Mouse (Mus musculus) adrenal gland, adult 18-20 months (tissue): ENCODE results near the gene E030030I06Rik. TPM values are rescaled to one million over a fixed set of nuclear protein-coding genes. Genes with fewer than 3 reads are reported as not detected.
A peak's percentile ranks its signal among the peaks of the same experiment; 100 is the strongest.
"Not testable (repeated sequence)": the region's sequence is repeated elsewhere in the genome, so short reads cannot be mapped to it uniquely, and the experiment has no call there.

ENCODE experiments used
- DNase-seq, 2 experiments: peaks; one replicate each; pipeline ENCODE4 v3.0.0; 2021 to 2022; ENCODE audit warnings: low spot score in 2 of 2
- long read RNA-seq, 2 experiments: library from polyadenylated mRNA; stranded (forward); transcript quantifications; one replicate each; pipeline ENCODE4 v2.0.0; 2021
- total RNA-seq, 2 experiments: library from RNA; stranded (reverse); gene quantifications; 1 replicate in 1 of 2; 2 replicates in 1 of 2; pipeline ENCODE4 v1.2.3; 2021

E030030I06Rik gene
- total RNA-seq = 10 to 100 TPM in 1 of 2 experiments, 1 to 10 TPM in 1; 7.3 to 13.4 TPM
- long read RNA-seq, experiment 1, partial matches to known transcripts = 0 of 1 reads
- long read RNA-seq, experiment 1, other reads (novel, unspliced or antisense) = 0 of 1 reads
- long read RNA-seq, experiment 2, partial matches to known transcripts = 0 of 5 reads
- long read RNA-seq, experiment 2, other reads (novel, unspliced or antisense) = 1 of 5 reads

DNA sequence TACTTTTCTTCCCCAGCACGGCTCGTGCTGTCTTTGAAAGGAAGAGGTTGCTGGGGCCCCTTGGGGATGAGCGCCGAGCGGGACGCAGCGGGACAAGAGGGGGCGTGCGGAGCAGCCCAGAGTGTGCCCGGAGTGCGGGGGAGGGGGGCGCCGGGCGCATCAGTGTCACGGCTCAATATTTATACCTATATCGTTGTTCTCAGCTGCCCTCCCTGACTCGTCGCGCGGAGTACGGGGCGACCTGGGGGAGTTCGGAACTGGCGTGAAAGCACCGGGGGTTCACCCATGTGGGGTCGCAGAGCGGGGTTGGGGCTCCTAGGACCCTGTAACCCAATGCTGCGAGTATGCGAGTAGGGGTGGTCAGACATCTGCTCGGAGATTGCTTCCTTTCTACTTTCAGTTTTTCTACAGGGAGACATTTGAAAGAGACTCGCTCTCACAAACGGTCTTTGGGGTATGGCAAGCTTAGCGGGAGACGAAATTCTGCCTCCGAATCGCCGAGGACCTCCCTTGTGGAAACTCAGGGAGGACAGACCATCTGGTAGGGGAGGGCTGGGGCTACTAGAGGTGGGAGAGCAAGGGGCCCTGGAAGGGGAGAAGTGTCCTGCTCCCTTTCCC, at the start of gene E030030I06Rik:
Gene E030030I06Rik, minus strand, starts transcription at position 198 of the 618 bp plus-strand sequence.
- peak; percentile 34 for DNase-seq

- DNase-seq = not testable (repeated sequence)
Measured at GRCm38 (mm10) chr10:22191035-22191434, 42.0 kb upstream of the E030030I06Rik start.

DNA sequence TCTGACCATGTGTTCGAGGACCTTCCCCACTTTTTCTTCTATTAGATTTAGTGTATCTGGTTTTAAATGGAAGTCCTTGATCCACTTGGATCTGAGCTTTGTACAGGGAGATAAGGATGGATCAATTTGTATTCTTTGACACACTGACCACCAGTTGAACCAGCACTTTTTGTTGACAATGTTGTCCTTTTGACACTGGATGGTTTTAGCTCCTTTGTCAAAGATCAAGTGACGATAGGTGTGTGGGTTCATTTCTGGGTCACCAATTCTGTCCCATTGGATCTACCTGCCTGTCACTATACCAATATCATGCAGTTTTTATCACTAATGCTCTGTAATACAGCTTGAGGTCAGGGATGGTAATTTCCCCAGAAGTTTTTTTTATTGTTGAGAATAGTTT, 27.4 kb upstream of the E030030I06Rik start:
- DNase-seq = not testable (repeated sequence)

- not testable (repeated sequence) for DNase-seq
Measured at GRCm38 (mm10) chr10:22174190-22174487, 25.1 kb upstream of the E030030I06Rik start.

- DNase-seq = not testable (repeated sequence)
Measured at GRCm38 (mm10) chr10:22173335-22174189, 24.5 kb upstream of the E030030I06Rik start.

- DNase-seq = not testable (repeated sequence)
Measured at GRCm38 (mm10) chr10:22172431-22173334, 23.6 kb upstream of the E030030I06Rik start.

- not testable (repeated sequence) for DNase-seq
Measured at GRCm38 (mm10) chr10:22169116-22169515, 20.0 kb upstream of the E030030I06Rik start.

GRCm38 (mm10) chr10:22167061-22167460, 18.0 kb upstream of the E030030I06Rik start:
- DNase-seq = not testable (repeated sequence)

DNA sequence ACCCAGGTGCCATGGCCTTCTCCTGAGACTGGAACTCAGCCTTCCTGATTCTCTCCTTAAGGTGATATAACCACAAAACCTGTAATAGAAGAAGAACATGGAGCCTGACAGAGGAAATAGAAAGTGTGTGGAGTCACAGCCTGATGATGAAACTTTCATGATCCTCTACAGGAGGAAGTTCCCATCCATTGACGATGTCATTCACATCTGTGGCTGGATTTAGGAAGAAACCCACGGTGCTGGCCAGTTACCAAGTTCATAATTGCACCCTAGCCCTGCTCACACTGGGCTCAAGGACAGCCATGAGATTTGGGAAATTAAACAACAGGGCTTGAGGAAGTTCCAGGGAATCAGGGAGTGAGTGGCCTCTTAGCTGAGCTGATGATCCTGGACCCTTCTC, 17.0 kb upstream of the E030030I06Rik start:
- DNase-seq = not testable (repeated sequence)

- DNase-seq = not testable (repeated sequence)
Measured at GRCm38 (mm10) chr10:22165328-22166003, 16.4 kb upstream of the E030030I06Rik start.

- DNase-seq = peak; percentile 72 to 80
Measured at GRCm38 (mm10) chr10:22163705-22164583, 14.9 kb upstream of the E030030I06Rik start.

GRCm38 (mm10) chr10:22163279-22163678, 14.2 kb upstream of the E030030I06Rik start:
- DNase-seq = not testable (repeated sequence)

- DNase-seq = no peak
Measured at GRCm38 (mm10) chr10:22159581-22160140, 10.6 kb upstream of the E030030I06Rik start.

- no peak for DNase-seq
Measured at GRCm38 (mm10) chr10:22159131-22159561, 10.1 kb upstream of the E030030I06Rik start.

GRCm38 (mm10) chr10:22158310-22158999, 9.4 kb upstream of the E030030I06Rik start, which contains the start of the genes Raet1e and H60b:
TSS of gene Raet1e (plus strand) at chr10:22158569.
TSS of gene H60b (plus strand) at chr10:22158586.
- peak; percentile 44 to 61 for DNase-seq

GRCm38 (mm10) chr10:22154871-22155799, 6.1 kb upstream of the E030030I06Rik start:
- no peak for DNase-seq

DNA sequence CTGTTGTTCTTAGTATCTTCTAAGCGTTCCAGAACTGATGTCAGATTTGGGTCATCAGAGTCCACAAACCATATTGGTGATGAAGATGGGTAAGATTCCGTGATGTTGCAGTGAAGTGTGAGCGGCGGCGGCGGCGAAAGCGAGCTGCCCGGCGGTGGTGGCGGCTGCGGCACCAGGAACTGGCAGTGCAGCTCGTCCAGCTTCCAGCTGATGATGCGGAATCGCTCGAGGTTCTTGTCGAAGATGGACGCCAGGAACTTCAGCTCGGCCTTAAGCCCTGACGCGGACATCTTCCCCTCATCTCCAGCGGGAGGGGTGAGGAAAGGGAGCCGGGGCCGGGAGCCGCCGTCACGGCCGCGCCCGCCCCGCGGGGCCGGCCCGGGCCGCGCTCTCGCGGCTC, 5.1 kb upstream of the E030030I06Rik start:
- not testable (repeated sequence) for DNase-seq
